Mouse (Mus musculus) T-cell, adult 2 months (primary cell): ENCODE results near the gene Gm20812.
"Not testable (repeated sequence)": the region's sequence is repeated elsewhere in the genome, so short reads cannot be mapped to it uniquely, and the experiment has no call there.

Source experiments
- DNase-seq: peaks from one replicate; pipeline ENCODE4 v3.0.0; 2022; ENCODE audit warnings: low spot score

The Gm20812 gene

DNA sequence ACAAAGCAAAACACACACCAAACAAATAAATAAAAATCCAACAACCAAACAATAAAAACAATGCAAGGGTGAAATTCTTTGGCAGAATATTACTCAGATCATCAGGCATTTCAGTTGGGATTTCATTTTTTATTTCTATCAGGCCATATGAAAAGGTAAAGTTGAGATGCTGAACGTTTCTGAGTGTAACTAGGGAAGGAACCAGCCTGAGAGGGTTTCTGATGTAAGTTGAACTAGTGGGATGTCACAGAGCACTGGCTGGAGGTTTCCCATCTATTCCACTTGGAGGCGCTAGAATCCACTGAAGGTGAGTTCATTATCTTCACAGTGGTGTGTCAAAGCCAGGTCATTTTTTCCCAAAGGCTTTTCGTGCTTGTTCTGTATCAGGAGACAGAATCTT, at the start of gene Gm20812:
Gene Gm20812, plus strand, starts transcription at position 301 of the 400 bp plus-strand sequence.
- DNase-seq: not testable (repeated sequence)
